Mouse (Mus musculus) embryonic facial prominence, embryonic 15.5 days (tissue): ENCODE measurements around the gene Lysmd4. TPM values are rescaled to one million over a fixed set of nuclear protein-coding genes. Genes with fewer than 3 reads are reported as not detected.

Experiments
- ATAC-seq: fragments of 200-750 bp; cut with Nextera tagmentation; 2 replicates; pipeline ENCODE4 v1.8.0; 2017; ENCODE audit warnings: low read depth, moderate TSS enrichment; ENCODE audit not compliant: insufficient number of reproducible peaks, low FRiP score, low TSS enrichment
- H3K27ac ChIP-seq: fragments of 300-500 bp; sonication (generic); replicated peaks from 2 replicates; pipeline ENCODE4 v1.5.1; 2015; ENCODE audit warnings: mild to moderate bottlenecking, inconsistent platforms
- H3K27me3 ChIP-seq: fragments of 300-500 bp; sonication (generic); 2 replicates; pipeline ENCODE4 v1.6.1; 2015; ENCODE audit warnings: inconsistent platforms
- H3K36me3 ChIP-seq: fragments of 300-500 bp; sonication (generic); 2 replicates; pipeline ENCODE4 v1.6.1; 2015; ENCODE audit warnings: mild to moderate bottlenecking, inconsistent platforms
- H3K4me1 ChIP-seq: fragments of 300-500 bp; sonication (generic); 2 replicates; pipeline ENCODE4 v1.6.1; 2015; ENCODE audit warnings: inconsistent platforms
- H3K4me2 ChIP-seq: fragments of 300-500 bp; sonication (generic); replicated peaks from 2 replicates; pipeline ENCODE4 v1.6.1; 2015; ENCODE audit warnings: mild to moderate bottlenecking, inconsistent platforms
- H3K4me3 ChIP-seq: fragments of 300-500 bp; sonication (generic); replicated peaks from 2 replicates; pipeline ENCODE4 v1.5.1; 2015; ENCODE audit warnings: mild to moderate bottlenecking, inconsistent platforms
- H3K9ac ChIP-seq: fragments of 300-500 bp; sonication (generic); 2 replicates; pipeline ENCODE4 v1.6.1; 2015; ENCODE audit warnings: inconsistent platforms
- H3K9me3 ChIP-seq: fragments of 300-500 bp; sonication (generic); replicated peaks from 2 replicates; pipeline ENCODE4 v1.6.1; 2016; ENCODE audit warnings: inconsistent platforms
- WGBS: fragments of 180-500 bp; shearing (Covaris S2); methylation state at CpG from one replicate; pipeline ENCODE4 v1.1.7; 2015; 5-methylcytosine and 5-hydroxymethylcytosine counted together
- polyA plus RNA-seq: library from polyadenylated mRNA; unstranded; fragments of >200 nt; fragmentation: Nextera tagmentation; extraction: Ambion mirVana; gene quantifications from 2 replicates; pipeline ENCODE4 v1.2.1, GENCODE M21; 2015

Gene Lysmd4
- polyA plus RNA-seq = 17.4 and 17.8 TPM in 2 replicates

DNA sequence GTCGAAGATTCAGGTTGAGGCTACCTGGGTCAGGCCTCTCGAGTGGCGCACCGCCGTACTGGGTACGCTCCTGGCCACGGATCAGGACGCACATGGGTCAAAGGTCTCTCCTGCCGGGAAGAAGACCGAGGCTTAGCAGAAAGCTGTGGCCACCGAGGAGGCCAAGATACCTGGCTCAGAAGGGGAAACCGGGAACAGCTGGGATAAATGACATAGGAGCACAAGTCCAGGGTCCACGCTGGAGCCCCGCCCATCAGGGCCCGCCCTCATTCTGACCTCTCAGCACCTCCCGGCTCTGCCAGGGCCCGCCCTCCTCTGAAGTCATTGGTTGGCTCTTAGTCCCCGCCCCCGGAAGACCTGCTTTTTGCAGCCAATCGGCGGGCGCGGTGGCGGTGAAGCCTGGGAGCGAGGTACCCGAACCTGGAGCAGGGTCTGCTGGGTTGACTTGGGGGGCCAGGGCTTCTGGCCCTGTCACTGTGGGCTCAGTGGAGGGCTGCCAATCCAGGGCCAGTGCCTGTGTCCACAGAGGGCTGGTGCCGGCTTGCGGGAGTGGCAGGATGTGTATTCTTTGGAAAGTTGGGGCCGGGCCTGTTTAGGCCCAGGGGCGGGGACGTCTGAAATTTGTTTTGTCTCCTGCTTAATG is at the start of gene Lysmd4:
Lysmd4 (plus strand) TSS at position 325 of the 643 bp plus-strand sequence.
- Histone ChIP-seq H3K4me3 (peak within 1 kb of the TSS; percentile 56), H3K27me3 (no peaks in the 10 kb centered on the region), H3K4me1 (peaks cover 27% of the 10 kb centered on the region), H3K4me2 (peak within 1 kb of the TSS; percentile 87), H3K9me3 (no peaks in the 10 kb centered on the region), H3K36me3 (peaks cover 16% of the 10 kb centered on the region), H3K9ac (peak within 1 kb of the TSS; percentile 50), H3K27ac (peak within 1 kb of the TSS; percentile 44; the same call in 1 of the 2 replicates)
- 4% methylated on average over 31 of the region's 31 CpGs for WGBS
- ATAC-seq = peak; percentile 95

DNA sequence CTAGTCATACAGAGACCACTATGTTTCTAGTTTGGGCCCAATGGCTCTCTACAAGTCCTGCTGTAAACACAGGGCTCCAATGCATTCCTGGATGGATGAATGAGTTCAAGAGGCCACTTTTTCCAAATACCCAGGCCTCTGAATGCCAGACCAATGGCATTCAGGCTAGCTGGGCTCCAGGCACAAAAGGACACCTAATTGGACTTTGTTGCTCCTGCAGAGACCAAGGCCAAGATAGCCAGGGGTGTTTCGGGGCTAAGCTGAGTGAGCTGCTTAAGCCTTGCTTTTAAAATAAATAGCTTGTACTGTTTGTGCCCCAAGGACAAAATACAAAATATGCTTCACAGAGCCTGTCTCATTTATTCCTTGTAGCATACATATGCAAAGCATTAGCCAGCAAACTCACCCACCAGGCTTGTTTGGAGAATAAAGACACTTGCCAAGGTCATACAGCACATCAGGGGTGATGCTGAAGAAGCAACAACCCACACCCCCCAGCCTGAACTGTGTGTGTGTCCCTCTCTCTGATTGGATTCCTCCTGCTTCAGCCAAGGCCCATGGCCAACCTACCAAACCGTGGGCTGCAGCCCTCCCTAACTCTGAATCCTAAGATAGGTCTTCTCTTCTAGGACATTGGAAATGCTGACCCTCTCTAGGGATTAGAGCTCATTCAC is 48.7 kb upstream of the Lysmd4 start:
- Histone ChIP-seq H3K27me3 (no peaks in the 10 kb centered on the region), H3K4me3 (no peak overlapping the region), H3K36me3 (no peaks in the 10 kb centered on the region), H3K9me3 (no peaks in the 10 kb centered on the region), H3K4me1 (peaks cover 5% of the 10 kb centered on the region), H3K9ac (no peak overlapping the region), H3K27ac (0 out of 2 replicates have a peak overlapping the region, but pooled peaks have one; percentile 2), H3K4me2 (no peak overlapping the region)
- no peak for ATAC-seq
- WGBS = 58% methylated on average over 2 of the region's 2 CpGs

DNA sequence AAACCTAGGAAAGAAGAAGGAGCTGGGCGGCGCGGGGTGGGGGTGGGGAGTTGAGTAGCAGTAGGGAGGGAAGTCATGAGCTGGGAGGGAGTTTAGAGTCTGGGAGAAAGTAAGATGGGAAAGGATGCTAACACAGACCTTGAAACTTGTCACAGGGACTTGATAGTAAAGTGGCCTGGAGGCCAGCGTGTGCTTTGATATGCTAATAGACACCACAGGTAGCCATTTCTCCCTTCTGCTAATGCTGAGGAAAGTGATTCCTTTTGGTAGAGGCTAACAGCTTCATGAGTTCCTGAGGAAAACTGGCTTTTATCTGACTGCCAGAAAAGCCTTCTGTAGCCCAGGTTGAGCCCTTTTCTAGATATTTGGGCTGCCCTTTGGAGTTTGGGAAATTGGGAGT is 38.6 kb upstream of the Lysmd4 start:
- Histone ChIP-seq H3K9me3 (no peaks in the 10 kb centered on the region), H3K27me3 (no peaks in the 10 kb centered on the region), H3K36me3 (no peaks in the 10 kb centered on the region), H3K4me2 (no peak overlapping the region), H3K9ac (no peak overlapping the region), H3K4me3 (no peak overlapping the region), H3K4me1 (no peaks in the 10 kb centered on the region), H3K27ac (no peak overlapping the region)
- WGBS = 37% methylated on average over 4 of the region's 4 CpGs
- ATAC-seq = no peak

DNA sequence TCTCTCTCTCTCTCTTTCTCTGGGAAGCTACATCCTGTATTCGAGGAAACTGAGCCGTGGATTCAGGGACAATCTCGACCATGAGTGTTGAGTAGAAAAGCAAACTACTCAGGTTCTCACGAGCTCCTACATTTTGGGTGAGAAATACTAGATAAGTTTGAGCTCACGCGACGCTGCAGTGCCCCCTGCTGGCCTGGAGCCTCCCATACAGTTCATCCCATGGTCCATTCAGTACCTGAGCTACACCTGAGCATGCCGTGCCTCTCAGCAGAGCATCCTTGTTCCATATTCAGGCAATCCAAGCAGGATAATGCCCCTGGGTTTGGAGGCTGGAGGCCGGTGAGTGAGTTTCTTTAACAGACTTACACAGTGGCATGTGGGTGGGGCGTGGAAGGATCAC is 22.9 kb upstream of the Lysmd4 start:
- Histone ChIP-seq H3K36me3 (no peaks in the 10 kb centered on the region), H3K27me3 (no peaks in the 10 kb centered on the region), H3K4me3 (no peak overlapping the region), H3K4me2 (no peak overlapping the region), H3K9me3 (no peaks in the 10 kb centered on the region), H3K9ac (no peak overlapping the region), H3K4me1 (no peaks in the 10 kb centered on the region), H3K27ac (no peak overlapping the region)
- no peak for ATAC-seq
- WGBS = 15% methylated on average over 10 of the region's 10 CpGs

DNA sequence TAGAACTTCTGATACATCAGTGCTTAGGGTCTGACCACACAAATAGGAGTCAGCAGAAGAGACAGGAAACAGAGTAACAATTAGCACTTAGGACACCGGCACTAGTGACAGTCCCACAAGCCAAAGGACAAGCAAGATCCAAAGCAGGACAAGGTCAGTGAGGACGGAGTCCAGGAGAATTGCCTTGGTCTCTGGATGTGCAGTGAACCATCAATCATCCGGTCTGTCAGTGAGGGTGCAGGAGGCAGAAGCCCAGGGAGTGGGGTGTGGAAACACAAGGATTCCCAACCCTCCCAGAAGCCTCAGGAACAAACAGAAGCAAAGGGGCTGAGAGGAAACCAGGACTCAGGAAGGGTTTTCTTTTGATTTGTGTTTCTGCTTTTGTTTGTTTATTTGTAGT is 18.7 kb upstream of the Lysmd4 start:
- Histone ChIP-seq H3K4me2 (no peak overlapping the region), H3K36me3 (no peaks in the 10 kb centered on the region), H3K27ac (no peak overlapping the region), H3K27me3 (no peaks in the 10 kb centered on the region), H3K9me3 (no peaks in the 10 kb centered on the region), H3K4me3 (no peak overlapping the region), H3K4me1 (peaks cover 11% of the 10 kb centered on the region), H3K9ac (no peak overlapping the region)
- ATAC-seq = no peak
- WGBS = 84% methylated on average over 3 of the region's 3 CpGs

DNA sequence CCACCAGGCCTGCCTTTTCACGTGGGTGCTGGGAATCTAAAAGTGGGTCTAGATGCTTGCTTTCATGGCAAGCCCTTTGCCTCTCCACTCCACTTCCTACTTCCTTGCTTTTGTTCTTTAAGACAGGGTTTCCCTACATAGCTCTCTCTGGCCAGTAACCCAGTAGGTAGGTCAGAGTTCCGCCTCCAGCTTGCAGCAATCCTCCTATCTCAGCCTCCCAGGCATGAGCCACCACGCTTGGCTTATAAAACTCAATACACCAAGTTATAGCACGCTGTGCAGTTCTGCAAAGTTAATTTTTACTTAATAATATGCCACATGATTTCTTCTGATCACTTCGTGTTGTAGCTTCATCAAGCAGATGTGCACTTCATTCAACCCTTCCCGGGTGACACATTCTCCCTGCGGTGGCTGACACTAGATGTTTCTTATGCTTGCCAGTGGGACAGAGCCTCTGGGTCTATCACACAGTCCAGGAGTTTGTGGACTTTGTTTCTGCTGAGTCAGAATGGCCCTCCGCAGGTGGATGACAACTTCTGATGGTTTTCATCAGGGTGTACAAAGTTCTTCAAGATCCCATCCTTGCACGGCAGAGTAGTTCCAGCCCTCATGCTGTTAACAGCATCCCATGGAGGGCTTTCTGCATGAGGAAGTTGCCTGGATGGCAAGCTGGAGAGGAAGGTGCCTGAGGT is 16.5 kb upstream of the Lysmd4 start:
- no peak overlapping the region for H3K9ac ChIP-seq
- 80% methylated on average over 9 of the region's 9 CpGs for WGBS
- H3K9me3 ChIP-seq = no peaks in the 10 kb centered on the region
- no peak overlapping the region for H3K4me3 ChIP-seq
- ATAC-seq = no peak
- H3K36me3 ChIP-seq = no peaks in the 10 kb centered on the region
- no peak overlapping the region for H3K4me2 ChIP-seq
- H3K4me1 ChIP-seq = peaks cover 11% of the 10 kb centered on the region
- no peak overlapping the region for H3K27ac ChIP-seq
- H3K27me3 ChIP-seq = no peaks in the 10 kb centered on the region

DNA sequence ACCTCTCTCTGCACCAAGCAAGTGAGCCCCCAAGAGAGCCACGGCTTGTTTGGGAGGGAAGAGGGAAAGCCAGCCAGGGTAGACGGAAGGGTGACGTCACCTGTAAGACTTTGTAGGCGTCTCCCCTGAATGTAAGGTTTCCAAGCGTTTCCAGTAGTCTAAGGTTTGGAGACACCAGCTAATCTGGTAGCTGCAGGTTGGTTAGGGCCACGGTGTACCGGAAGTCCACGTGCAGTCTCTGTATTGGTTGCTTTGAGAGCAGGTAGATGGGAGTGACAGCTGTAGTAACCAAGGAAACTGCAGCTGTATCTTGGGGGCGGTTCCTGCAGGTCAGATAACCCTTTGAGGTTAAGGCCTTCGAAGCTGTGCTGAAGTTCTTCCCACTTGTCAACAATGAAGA is 15.8 kb upstream of the Lysmd4 start:
- H3K27ac ChIP-seq = no peak overlapping the region
- WGBS = 69% methylated on average over 10 of the region's 10 CpGs
- H3K9ac ChIP-seq = no peak overlapping the region
- H3K9me3 ChIP-seq = no peaks in the 10 kb centered on the region
- H3K36me3 ChIP-seq = no peaks in the 10 kb centered on the region
- ATAC-seq = no peak
- no peaks in the 10 kb centered on the region for H3K27me3 ChIP-seq
- no peak overlapping the region for H3K4me2 ChIP-seq
- no peak overlapping the region for H3K4me3 ChIP-seq
- H3K4me1 ChIP-seq = peaks cover 11% of the 10 kb centered on the region

DNA sequence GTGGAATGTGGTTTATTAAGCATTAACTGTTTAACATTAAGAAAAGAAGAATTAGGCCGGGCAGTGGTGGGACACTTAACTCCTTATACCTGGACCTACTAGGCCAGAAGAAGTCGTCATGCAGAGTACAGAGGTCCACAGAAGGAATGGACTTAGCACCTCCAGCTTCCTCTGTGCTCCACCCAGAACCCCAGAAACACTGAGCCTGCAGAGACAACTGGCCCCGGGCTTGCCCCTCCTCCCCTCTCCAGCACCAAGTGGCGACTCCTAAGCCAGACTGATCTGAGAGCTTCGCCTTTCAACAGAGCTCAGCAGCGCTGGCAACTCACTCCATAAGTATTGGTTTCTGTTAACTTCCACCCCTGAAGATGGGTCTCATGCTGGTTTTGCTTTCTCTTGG is 14.6 kb upstream of the Lysmd4 start:
- ATAC-seq = no peak
- H3K4me3 ChIP-seq = no peak overlapping the region
- H3K4me2 ChIP-seq = no peak overlapping the region; the same call in 1 of the 2 replicates
- WGBS = 47% methylated on average over 6 of the region's 6 CpGs
- H3K27ac ChIP-seq = peak overlapping the region; percentile 34
- H3K9me3 ChIP-seq = no peaks in the 10 kb centered on the region
- H3K27me3 ChIP-seq = no peaks in the 10 kb centered on the region
- no peaks in the 10 kb centered on the region for H3K36me3 ChIP-seq
- peaks cover 11% of the 10 kb centered on the region for H3K4me1 ChIP-seq
- no peak overlapping the region for H3K9ac ChIP-seq

DNA sequence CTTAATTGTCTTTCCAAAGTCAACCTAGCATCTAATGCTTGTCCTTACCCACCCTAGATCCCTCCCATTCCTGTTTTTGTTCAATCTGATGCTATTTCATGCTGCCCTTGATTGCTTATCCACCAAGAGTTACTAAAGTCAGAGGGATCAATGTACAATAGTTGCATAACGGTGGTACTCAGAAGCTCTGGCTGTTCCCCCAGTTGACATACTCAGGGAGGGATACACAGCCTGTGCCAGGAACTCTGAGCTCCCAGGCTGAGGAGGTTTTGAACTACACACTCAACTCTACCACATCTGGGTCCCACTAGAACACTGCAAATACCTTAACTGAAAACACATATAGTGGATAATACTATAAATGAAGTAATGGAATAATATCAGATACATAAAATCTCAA is 14.0 kb upstream of the Lysmd4 start:
- Histone ChIP-seq H3K36me3 (no peaks in the 10 kb centered on the region), H3K4me2 (no peak overlapping the region), H3K27ac (no peak overlapping the region), H3K9ac (no peak overlapping the region), H3K27me3 (no peaks in the 10 kb centered on the region), H3K9me3 (no peaks in the 10 kb centered on the region), H3K4me3 (no peak overlapping the region), H3K4me1 (peaks cover 11% of the 10 kb centered on the region)
- 71% methylated on average over 1 of the region's 1 CpGs for WGBS
- ATAC-seq = no peak

DNA sequence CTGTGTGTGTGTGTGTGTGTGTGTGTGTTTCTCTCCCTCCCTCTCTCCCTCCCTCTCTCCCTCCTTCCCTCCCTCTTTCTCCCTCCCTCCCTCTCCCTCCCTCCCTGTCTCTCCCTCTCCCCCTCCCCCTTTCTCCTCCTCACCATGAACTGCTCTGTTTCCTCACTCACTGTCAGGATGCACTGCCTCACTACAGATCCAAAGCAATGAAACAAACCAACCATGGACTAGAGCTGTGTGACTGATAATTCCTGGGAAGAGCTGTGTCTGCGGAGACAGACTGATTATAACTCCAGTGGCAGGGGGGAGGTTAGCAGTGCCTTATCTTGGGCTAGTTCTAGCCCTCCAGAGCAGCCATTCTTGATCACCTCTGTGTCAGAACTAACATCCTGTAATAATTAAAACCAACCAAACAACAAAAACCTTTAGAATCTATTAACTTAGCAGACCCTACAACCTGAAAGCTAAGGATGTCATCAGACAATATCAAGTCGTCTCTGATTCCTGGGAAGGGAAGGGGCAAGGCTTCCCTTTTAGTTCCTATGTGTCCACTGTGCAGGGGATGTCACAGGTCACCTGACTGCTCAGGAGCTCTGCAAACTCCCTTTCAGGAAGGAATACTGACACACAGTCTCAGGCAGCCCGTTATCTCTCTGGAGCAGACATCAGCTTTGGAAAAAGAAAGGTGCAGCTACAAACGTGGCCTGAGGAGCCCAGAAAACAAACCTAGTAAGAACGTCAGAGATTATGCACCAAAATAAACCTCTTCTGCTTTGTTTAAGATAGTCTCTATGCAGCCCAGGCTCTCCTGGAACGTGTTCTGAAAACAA is 12.1 kb upstream of the Lysmd4 start:
- ATAC-seq = no peak
- Histone ChIP-seq H3K4me3 (no peak overlapping the region), H3K4me2 (no peak overlapping the region), H3K9ac (no peak overlapping the region), H3K27me3 (no peaks in the 10 kb centered on the region), H3K36me3 (no peaks in the 10 kb centered on the region), H3K9me3 (no peaks in the 10 kb centered on the region), H3K4me1 (peaks cover 11% of the 10 kb centered on the region), H3K27ac (no peak overlapping the region)
- 66% methylated on average over 6 of the region's 6 CpGs for WGBS

DNA sequence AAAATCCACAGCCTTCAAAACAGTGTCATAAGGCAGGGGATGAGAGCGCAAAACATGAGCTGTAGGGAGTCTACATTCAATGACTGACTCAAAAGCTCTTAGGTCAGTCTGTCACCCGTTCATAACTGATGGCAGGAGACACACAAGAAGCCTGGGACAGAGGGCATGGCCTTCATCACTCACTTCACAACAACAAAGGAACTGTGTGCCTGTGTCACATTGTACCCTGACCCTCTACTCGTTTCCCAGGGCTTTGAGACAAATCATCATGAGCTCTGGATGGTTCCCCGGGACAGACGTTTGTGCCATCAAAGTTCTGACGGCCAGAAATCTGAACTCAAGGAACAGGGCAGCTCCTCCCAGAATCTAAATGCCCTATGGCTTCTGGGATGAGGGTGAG is 11.0 kb upstream of the Lysmd4 start:
- Histone ChIP-seq H3K9me3 (no peaks in the 10 kb centered on the region), H3K36me3 (no peaks in the 10 kb centered on the region), H3K9ac (no peak overlapping the region), H3K4me1 (peaks cover 9% of the 10 kb centered on the region), H3K27me3 (no peaks in the 10 kb centered on the region), H3K27ac (no peak overlapping the region), H3K4me3 (no peak overlapping the region), H3K4me2 (no peak overlapping the region)
- WGBS = 60% methylated on average over 6 of the region's 6 CpGs
- ATAC-seq = no peak
